Mouse (Mus musculus) limb, embryonic 11.5 days (tissue): ENCODE data around the gene Aars2. TPM values are rescaled to one million over a fixed set of nuclear protein-coding genes. Genes with fewer than 3 reads are reported as not detected.

Source experiments
- ATAC-seq: fragments of 200-750 bp; cut with Nextera tagmentation; 2 replicates; pipeline ENCODE4 v1.8.0; 2017; ENCODE audit warnings: low read depth; ENCODE audit not compliant: insufficient number of reproducible peaks, low FRiP score, low TSS enrichment
- DNase-seq: peaks from one replicate; pipeline ENCODE4 v3.0.0-alpha.2; 2015; ENCODE audit warnings: low spot score
- H3K27ac ChIP-seq: fragments of 300-500 bp; sonication (generic); replicated peaks from 2 replicates; pipeline ENCODE4 v1.5.1; 2014; ENCODE audit warnings: low read depth, mild to moderate bottlenecking, low read length
- H3K27me3 ChIP-seq: fragments of 300-500 bp; sonication (generic); 2 replicates; pipeline ENCODE4 v1.6.1; 2014; ENCODE audit warnings: mild to moderate bottlenecking, low read length, mixed read lengths; ENCODE audit not compliant: control insufficient read depth, insufficient read depth
- H3K36me3 ChIP-seq: fragments of 300-500 bp; sonication (generic); 2 replicates; pipeline ENCODE4 v1.6.1; 2014; ENCODE audit warnings: mild to moderate bottlenecking, low read length, moderate library complexity, mixed read lengths; ENCODE audit not compliant: control insufficient read depth, insufficient read depth
- H3K4me1 ChIP-seq: fragments of 300-500 bp; sonication (generic); 2 replicates; pipeline ENCODE4 v1.6.1; 2014; ENCODE audit warnings: low read length, mixed read lengths; ENCODE audit not compliant: control insufficient read depth, insufficient read depth
- H3K4me2 ChIP-seq: fragments of 300-500 bp; sonication (generic); 2 replicates; pipeline ENCODE4 v1.6.1; 2014; ENCODE audit warnings: low read depth, mild to moderate bottlenecking, moderate library complexity; ENCODE audit not compliant: severe bottlenecking
- H3K4me3 ChIP-seq: fragments of 300-500 bp; sonication (generic); 2 replicates; pipeline ENCODE4 v1.5.1; 2014; ENCODE audit warnings: low read depth, low read length
- H3K9ac ChIP-seq: fragments of 300-500 bp; sonication (generic); 2 replicates; pipeline ENCODE4 v1.6.1; 2014; ENCODE audit warnings: mild to moderate bottlenecking, low read length
- H3K9me3 ChIP-seq: fragments of 300-500 bp; sonication (generic); 2 replicates; pipeline ENCODE4 v1.6.1; 2016; ENCODE audit warnings: low read length; ENCODE audit not compliant: control insufficient read depth
- WGBS: fragments of 180-500 bp; shearing (Covaris S2); extraction: QIAGEN DNeasy Blood & Tissue Kit; methylation state at CpG from one replicate; pipeline ENCODE4 v1.1.7; 2014; 5-methylcytosine and 5-hydroxymethylcytosine counted together
- polyA plus RNA-seq: library from polyadenylated mRNA; unstranded; fragments of >200 nt; fragmentation: Nextera tagmentation; extraction: Ambion mirVana; gene quantifications from 2 replicates; pipeline ENCODE4 v1.2.1, GENCODE M21; 2014

The Aars2 gene
- polyA plus RNA-seq, 1 experiment from 2014 or later: 21.0 TPM

DNA sequence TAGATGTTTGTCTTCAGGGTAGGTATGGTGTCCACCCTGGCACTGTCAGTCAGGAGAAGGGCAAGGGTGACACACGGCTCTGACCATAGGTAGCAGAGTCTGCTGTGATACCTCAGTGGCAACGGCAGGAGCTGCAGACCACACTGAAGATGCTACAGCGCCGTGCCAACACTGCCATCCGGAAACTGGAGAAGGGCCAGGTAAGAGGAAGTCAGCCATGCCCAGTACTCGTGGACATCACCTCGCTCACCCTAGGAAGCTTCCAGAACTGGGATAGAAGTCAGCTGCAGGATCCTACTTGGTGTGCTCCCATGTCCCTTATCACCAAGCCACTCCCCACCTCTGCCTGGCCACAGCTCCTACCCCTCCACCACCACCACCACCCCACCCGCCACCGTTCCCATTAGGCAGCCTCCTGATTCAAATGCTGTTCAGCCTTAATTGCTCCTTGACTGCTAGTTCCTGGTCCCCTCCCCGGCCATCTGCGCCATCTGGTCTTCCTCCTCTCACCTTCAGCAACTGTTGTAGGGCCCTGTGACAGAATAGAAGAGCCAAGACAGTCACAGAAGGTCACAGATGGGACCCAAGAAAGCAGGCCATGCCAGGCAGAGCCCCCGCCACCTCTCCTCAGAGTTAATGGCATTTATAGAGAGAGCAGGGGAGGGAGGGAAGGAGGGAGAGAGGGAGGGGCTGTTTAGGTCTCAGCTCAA, 12.3 kb downstream of the Aars2 start:
- Histone ChIP-seq H3K9me3 (no peaks in the 10 kb centered on the region), H3K9ac (no peak overlapping the region), H3K4me3 (no peak overlapping the region), H3K27me3 (no peaks in the 10 kb centered on the region), H3K27ac (no peak overlapping the region), H3K36me3 (no peaks in the 10 kb centered on the region), H3K4me2 (no peak overlapping the region), H3K4me1 (0 out of 2 replicates have a peak, but pooled peaks cover 3% of the 10 kb centered on the region)
- DNase-seq (no peak), ATAC-seq (no peak)
- WGBS: 63% methylated on average over 12 of the region's 12 CpGs

DNA sequence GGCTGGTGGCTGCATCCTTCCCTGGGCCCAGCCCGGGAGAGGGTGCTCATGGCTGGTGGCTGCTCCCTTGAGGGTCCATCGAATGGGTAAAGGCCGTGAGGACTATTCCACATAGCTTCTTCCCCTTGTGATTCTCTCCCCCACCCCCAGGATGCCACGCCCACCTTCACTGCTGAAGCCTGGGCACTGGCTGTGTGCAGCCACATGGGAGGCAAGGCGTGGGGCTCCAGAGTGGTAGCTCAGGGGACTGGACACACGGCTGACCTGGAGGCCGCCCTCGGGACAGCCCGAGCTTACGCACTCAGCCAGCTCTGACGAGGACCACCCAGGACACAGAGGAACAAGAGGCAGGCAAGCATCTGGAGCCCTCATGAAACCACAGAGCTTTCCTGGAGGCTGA, 13.5 kb downstream of the Aars2 start:
- no peak overlapping the region for H3K4me3 ChIP-seq
- H3K4me2 ChIP-seq: no peak overlapping the region
- 77% methylated on average over 11 of the region's 11 CpGs for WGBS
- 0 out of 2 replicates have a peak, but pooled peaks cover 3% of the 10 kb centered on the region for H3K4me1 ChIP-seq
- DNase-seq: no peak
- H3K27ac ChIP-seq: no peak overlapping the region
- H3K9me3 ChIP-seq: no peaks in the 10 kb centered on the region
- no peak for ATAC-seq
- H3K9ac ChIP-seq: no peak overlapping the region
- no peaks in the 10 kb centered on the region for H3K27me3 ChIP-seq
- no peaks in the 10 kb centered on the region for H3K36me3 ChIP-seq

DNA sequence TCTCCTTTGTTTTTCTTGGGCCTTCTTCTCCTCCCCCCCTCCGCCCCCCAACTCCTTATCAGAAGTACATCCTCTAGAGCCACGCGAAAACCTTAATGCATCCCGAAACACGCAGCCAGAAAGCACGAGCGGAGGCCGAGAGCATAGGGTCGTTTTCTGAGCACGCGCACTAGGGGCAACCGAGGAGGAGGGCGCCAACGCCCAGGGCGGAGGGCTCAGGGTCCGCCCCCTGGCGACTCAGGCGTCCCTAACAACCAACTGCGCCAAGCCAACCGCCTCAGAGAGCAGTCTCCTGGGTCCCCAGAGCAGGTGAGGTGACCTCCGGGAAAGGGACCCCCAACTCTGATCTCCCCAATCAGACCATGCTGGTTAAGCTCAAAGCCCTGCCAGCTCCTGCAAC, 16.6 kb downstream of the Aars2 start, which contains the start of gene Tcte1:
Gene Tcte1 (plus strand): TSS at position 172 of the 400 bp plus-strand sequence.
- no peak within 1 kb of the TSS for H3K27ac ChIP-seq
- peak; percentile 56; the same call in 1 of the 2 replicates for ATAC-seq
- under 1% methylated on average over 21 of the region's 21 CpGs for WGBS

DNA sequence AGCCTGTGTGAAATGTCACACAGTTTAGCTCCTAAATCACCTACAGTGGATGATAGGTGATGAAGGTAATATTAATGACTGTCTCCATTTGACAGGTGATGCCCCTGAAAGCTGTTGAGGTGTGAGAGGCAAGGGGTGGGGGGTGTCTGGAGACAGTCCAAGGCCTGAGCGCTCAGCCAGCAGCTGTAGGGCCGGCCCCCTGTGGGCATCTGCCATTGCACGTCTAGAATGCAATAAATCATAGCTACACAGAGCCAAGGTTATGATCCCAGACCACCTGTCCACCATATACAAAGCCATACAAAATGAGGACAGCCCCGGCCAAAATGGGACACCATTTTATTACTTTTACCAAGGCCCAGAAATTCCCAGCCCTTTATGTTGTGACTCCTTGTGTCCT, 18.3 kb downstream of the Aars2 start:
- Histone ChIP-seq H3K9ac (no peak overlapping the region), H3K27me3 (peaks cover 3% of the 10 kb centered on the region; the same call in 1 of the 2 replicates), H3K27ac (no peak overlapping the region), H3K4me3 (no peak overlapping the region), H3K9me3 (no peaks in the 10 kb centered on the region), H3K4me2 (no peak overlapping the region), H3K4me1 (0 out of 2 replicates have a peak, but pooled peaks cover 3% of the 10 kb centered on the region), H3K36me3 (no peaks in the 10 kb centered on the region)
- WGBS: 43% methylated on average over 4 of the region's 4 CpGs
- ATAC-seq: no peak
- DNase-seq: no peak

More for the DNA sequence above, 16.6 kb downstream of the Aars2 start, which contains the start of gene Tcte1:
- peak; percentile 83 for DNase-seq
- H3K9me3 ChIP-seq: no peaks in the 10 kb centered on the region
- H3K9ac ChIP-seq: peak within 1 kb of the TSS; percentile 55
- 0 out of 2 replicates have a peak, but pooled peaks cover 3% of the 10 kb centered on the region for H3K4me1 ChIP-seq
- peak within 1 kb of the TSS; percentile 80 for H3K4me2 ChIP-seq
- H3K36me3 ChIP-seq: no peaks in the 10 kb centered on the region
- no peaks in the 10 kb centered on the region for H3K27me3 ChIP-seq
- H3K4me3 ChIP-seq: peak within 1 kb of the TSS; percentile 35

DNA sequence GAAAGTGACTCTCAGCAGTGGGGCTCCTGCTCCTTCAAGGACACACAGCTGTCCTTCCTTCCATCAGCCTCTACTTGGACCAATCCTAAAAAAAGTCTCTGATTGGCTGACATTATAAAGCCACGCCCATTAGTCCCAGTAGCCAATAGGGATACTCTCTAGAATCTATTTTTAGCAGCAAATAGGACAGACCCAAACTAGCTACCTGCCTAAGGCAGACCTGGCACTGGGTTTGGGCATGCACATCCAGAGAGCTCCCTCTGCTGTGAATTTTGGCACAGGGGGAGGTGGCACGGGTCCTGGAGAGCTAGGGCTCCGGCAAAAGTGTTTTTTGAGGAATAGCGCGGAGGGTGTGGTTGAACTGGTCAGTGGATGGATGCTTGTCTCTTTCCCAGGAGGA, 19.9 kb downstream of the Aars2 start:
- Histone ChIP-seq H3K9me3 (no peaks in the 10 kb centered on the region), H3K9ac (no peak overlapping the region), H3K4me3 (no peak overlapping the region), H3K27me3 (peaks cover 8% of the 10 kb centered on the region), H3K4me1 (0 out of 2 replicates have a peak, but pooled peaks cover 3% of the 10 kb centered on the region), H3K4me2 (no peak overlapping the region), H3K27ac (no peak overlapping the region), H3K36me3 (no peaks in the 10 kb centered on the region)
- WGBS: 19% methylated on average over 5 of the region's 5 CpGs
- DNase-seq: no peak
- no peak for ATAC-seq

DNA sequence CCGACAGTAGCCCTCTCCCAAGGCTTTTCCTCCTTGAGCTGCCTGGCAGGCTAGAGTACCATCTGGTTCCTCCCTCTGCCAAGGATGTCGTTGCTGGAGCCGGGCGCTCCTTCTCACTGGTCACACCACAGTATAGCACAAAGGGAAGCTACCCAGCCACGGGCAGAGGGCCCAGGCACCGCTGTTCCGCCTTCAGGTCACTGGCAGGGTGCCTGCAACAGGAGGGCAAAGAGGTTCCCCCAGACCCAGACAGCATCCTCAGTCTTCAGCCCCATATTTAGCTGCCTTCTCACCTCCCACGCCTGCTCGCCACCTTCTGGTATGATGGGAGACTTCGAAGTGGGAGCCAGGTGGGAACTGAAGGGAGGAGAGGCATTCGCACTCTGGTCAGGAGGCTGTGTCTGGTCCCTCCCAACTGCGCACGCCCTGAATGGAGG, 23.7 kb downstream of the Aars2 start:
- H3K9me3 ChIP-seq: no peaks in the 10 kb centered on the region; the same call in 1 of the 2 replicates
- no peak overlapping the region for H3K4me2 ChIP-seq
- WGBS: 52% methylated on average over 13 of the region's 13 CpGs
- DNase-seq: no peak
- H3K9ac ChIP-seq: no peak overlapping the region
- H3K27ac ChIP-seq: no peak overlapping the region
- H3K36me3 ChIP-seq: no peaks in the 10 kb centered on the region
- H3K4me1 ChIP-seq: no peaks in the 10 kb centered on the region
- no peak for ATAC-seq
- H3K4me3 ChIP-seq: no peak overlapping the region
- H3K27me3 ChIP-seq: peaks cover 19% of the 10 kb centered on the region

DNA sequence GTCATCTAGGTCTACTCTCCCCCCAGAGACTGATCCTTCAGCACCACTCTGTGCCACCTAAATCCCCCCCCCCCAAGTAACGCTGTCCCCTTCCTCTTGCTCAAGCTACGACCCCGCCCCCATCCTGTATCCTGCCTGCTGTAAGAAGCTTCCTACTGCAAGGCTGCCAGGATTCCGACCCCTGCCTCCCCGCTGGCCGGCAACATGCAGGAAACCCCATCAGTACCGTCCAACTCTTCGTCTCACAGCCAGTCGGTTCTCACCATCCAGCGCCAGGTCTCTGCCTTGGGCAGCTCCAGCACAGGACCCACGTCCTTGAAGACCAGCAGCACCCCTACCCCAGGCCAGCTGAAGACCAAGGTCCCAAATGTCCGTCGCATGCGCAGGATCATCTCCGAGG, 26.3 kb downstream of the Aars2 start:
- 52% methylated on average over 15 of the region's 15 CpGs for WGBS

DNA sequence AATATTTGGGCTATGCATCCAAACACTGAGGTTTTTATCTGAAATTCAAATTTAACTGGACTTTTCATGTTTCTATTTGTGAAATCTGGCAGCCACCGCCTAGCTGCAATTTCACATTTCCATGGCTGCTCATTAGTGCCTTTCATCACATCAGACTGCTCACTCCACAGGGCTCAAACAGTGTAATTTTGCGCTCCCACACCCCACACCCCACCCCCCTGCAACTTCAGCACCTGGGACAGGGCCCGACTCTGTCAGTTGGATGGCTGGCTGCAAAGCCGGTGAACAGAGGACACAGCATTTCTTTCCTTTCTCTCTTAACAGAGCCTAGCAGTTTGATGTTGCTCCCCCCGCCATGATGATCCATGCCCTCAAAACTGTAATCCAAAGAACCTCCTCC, 29.6 kb downstream of the Aars2 start:
- WGBS: 14% methylated on average over 5 of the region's 5 CpGs
- ATAC-seq (no peak), DNase-seq (peak; percentile 71)
- Histone ChIP-seq H3K27ac (no peak overlapping the region), H3K27me3 (peaks cover 16% of the 10 kb centered on the region), H3K9ac (no peak overlapping the region), H3K9me3 (no peaks in the 10 kb centered on the region; the same call in 1 of the 2 replicates), H3K4me1 (no peaks in the 10 kb centered on the region), H3K4me2 (no peak overlapping the region), H3K36me3 (no peaks in the 10 kb centered on the region), H3K4me3 (no peak overlapping the region)

More for the DNA sequence above, 26.3 kb downstream of the Aars2 start:
- ATAC-seq (no peak), DNase-seq (no peak)
- no peak overlapping the region for H3K4me2 ChIP-seq
- no peaks in the 10 kb centered on the region; the same call in 1 of the 2 replicates for H3K9me3 ChIP-seq
- no peaks in the 10 kb centered on the region for H3K4me1 ChIP-seq
- H3K27me3 ChIP-seq: peaks cover 24% of the 10 kb centered on the region
- H3K36me3 ChIP-seq: no peaks in the 10 kb centered on the region
- H3K27ac ChIP-seq: no peak overlapping the region
- H3K9ac ChIP-seq: no peak overlapping the region
- no peak overlapping the region for H3K4me3 ChIP-seq
